Mouse (Mus musculus) MEL (cell line): ENCODE measurements around the gene Tcte3. TPM values are rescaled to one million over a fixed set of nuclear protein-coding genes. Genes with fewer than 3 reads are reported as not detected.
"Not testable (repeated sequence)": the region's sequence is repeated elsewhere in the genome, so short reads cannot be mapped to it uniquely, and the experiment has no call there.

Experiments
- DNase-seq: peaks from one replicate; pipeline ENCODE4 v3.0.0; 2011; ENCODE audit warnings: low read depth, low spot score
- H3K27ac ChIP-seq: 2 replicates; pipeline ENCODE4 v1.5.1; 2012; ENCODE audit warnings: low read depth, mild to moderate bottlenecking, control low read depth, low read length, moderate library complexity; ENCODE audit not compliant: control insufficient read depth
- H3K27me3 ChIP-seq, 2 experiments: fragments of 150-350 bp in 1 of 2; sonication (generic) in 1 of 2; 2 replicates each; pipeline ENCODE4 v1.6.1; 2012; ENCODE audit warnings: low read length in 2 of 2, mild to moderate bottlenecking in 2 of 2, improper control_type of control experiment in 1 of 2, moderate library complexity in 1 of 2; ENCODE audit not compliant: insufficient read depth in 2 of 2, control insufficient read depth in 1 of 2
- H3K36me3 ChIP-seq, 2 experiments: 2 replicates each; pipeline ENCODE4 v1.6.1; 2012 to 2014; ENCODE audit warnings: low read length in 2 of 2, improper control_type of control experiment in 1 of 2, inconsistent platforms in 1 of 2, mild to moderate bottlenecking in 1 of 2; ENCODE audit not compliant: insufficient read depth in 2 of 2, control insufficient read depth in 1 of 2
- H3K4me1 ChIP-seq, 2 experiments: fragments of 150-350 bp in 1 of 2; sonication (generic) in 1 of 2; 2 replicates each; pipeline ENCODE4 v1.6.1; 2012; ENCODE audit warnings: low read length in 2 of 2, improper control_type of control experiment in 1 of 2, mild to moderate bottlenecking in 1 of 2; ENCODE audit not compliant: insufficient read depth in 2 of 2, control insufficient read depth in 1 of 2
- H3K4me3 ChIP-seq, 2 experiments: fragments of 150-350 bp in 1 of 2; sonication (generic) in 1 of 2; 2 replicates each; pipeline ENCODE4 v1.5.1; 2012; ENCODE audit warnings: low read depth in 2 of 2, low read length in 2 of 2, mild to moderate bottlenecking in 2 of 2, moderate library complexity in 2 of 2, control low read depth in 1 of 2, improper control_type of control experiment in 1 of 2; ENCODE audit not compliant: control insufficient read depth in 1 of 2, insufficient read depth in 1 of 2
- H3K79me2 ChIP-seq: 2 replicates; pipeline ENCODE4 v1.6.1; 2012; ENCODE audit warnings: mild to moderate bottlenecking, low read length, moderate library complexity; ENCODE audit not compliant: control insufficient read depth, poor library complexity, insufficient read depth
- H3K9ac ChIP-seq: 2 replicates; pipeline ENCODE4 v1.6.1; 2012; ENCODE audit warnings: low read depth, mild to moderate bottlenecking, control low read depth, low read length, moderate library complexity; ENCODE audit not compliant: control insufficient read depth, poor library complexity, severe bottlenecking
- H3K9me3 ChIP-seq: fragments of 150-350 bp; sonication (generic); replicated peaks from 2 replicates; pipeline ENCODE4 v1.6.1; 2012; ENCODE audit warnings: mild to moderate bottlenecking, low read length, improper control_type of control experiment, moderate library complexity; ENCODE audit not compliant: insufficient read depth
- CHD2 ChIP-seq: IDR thresholded peaks from 2 replicates; pipeline ENCODE4 v1.6.1; 2011; ENCODE audit warnings: low read length, improper control_type of control experiment
- CTCF ChIP-seq, 3 experiments: IDR thresholded peaks in 2 of 3; conservative IDR thresholded peaks in 1 of 3; 2 replicates each; pipeline ENCODE4 v1.5.1; 2011 to 2012; ENCODE audit warnings: low read length in 3 of 3, low read depth in 2 of 3, mild to moderate bottlenecking in 2 of 3, improper control_type of control experiment in 1 of 3, inconsistent platforms in 1 of 3, mixed read lengths in 1 of 3, moderate library complexity in 1 of 3; ENCODE audit not compliant: control insufficient read depth in 1 of 3, insufficient read depth in 1 of 3, poor library complexity in 1 of 3, severe bottlenecking in 1 of 3
- E2F4 ChIP-seq: IDR thresholded peaks from 2 replicates; pipeline ENCODE4 v1.6.1; 2011; ENCODE audit warnings: low read depth, low read length, improper control_type of control experiment, borderline replicate concordance
- ELF1 ChIP-seq: IDR thresholded peaks from 2 replicates; pipeline ENCODE4 v1.6.1; 2014; ENCODE audit warnings: low read depth, mild to moderate bottlenecking, inconsistent platforms, low read length, improper control_type of control experiment, moderate library complexity
- ETS1 ChIP-seq: IDR thresholded peaks from 2 replicates; pipeline ENCODE4 v1.6.1; 2012; ENCODE audit warnings: low read depth, mild to moderate bottlenecking, inconsistent platforms, low read length, improper control_type of control experiment, moderate library complexity
- GATA1 ChIP-seq: IDR thresholded peaks from 2 replicates; pipeline ENCODE4 v1.6.1; 2011; ENCODE audit warnings: low read depth, low read length, improper control_type of control experiment
- HCFC1 ChIP-seq: IDR thresholded peaks from 2 replicates; pipeline ENCODE4 v1.6.1; 2012; ENCODE audit warnings: low read depth, mild to moderate bottlenecking, inconsistent platforms, low read length, improper control_type of control experiment, moderate library complexity
- KAT2A ChIP-seq: conservative IDR thresholded peaks from 2 replicates; pipeline ENCODE4 v1.6.1; 2012; ENCODE audit warnings: low read depth, low read length, improper control_type of control experiment, inconsistent platforms
- MAZ ChIP-seq: IDR thresholded peaks from 2 replicates; pipeline ENCODE4 v1.6.1; 2012; ENCODE audit warnings: low read depth, mild to moderate bottlenecking, inconsistent platforms, low read length, improper control_type of control experiment
- MEF2A ChIP-seq: IDR thresholded peaks from 2 replicates; pipeline ENCODE4 v1.6.1; 2014; ENCODE audit warnings: low read depth, mild to moderate bottlenecking, inconsistent platforms, low read length, improper control_type of control experiment; ENCODE audit not compliant: poor library complexity, insufficient replicate concordance, severe bottlenecking; ENCODE audit errors: extremely low read depth
- MXI1 ChIP-seq: IDR thresholded peaks from 2 replicates; pipeline ENCODE4 v1.6.1; 2011; ENCODE audit warnings: mild to moderate bottlenecking, low read depth, low read length, improper control_type of control experiment
- MYB ChIP-seq: IDR thresholded peaks from 2 replicates; pipeline ENCODE4 v1.6.1; 2011; ENCODE audit warnings: mild to moderate bottlenecking, low read depth, low read length, improper control_type of control experiment
- MYC ChIP-seq: IDR thresholded peaks from 2 replicates; pipeline ENCODE4 v1.6.1; 2011; ENCODE audit warnings: low read depth, mild to moderate bottlenecking, low read length, improper control_type of control experiment, moderate library complexity
- NELFE ChIP-seq: IDR thresholded peaks from 2 replicates; pipeline ENCODE4 v1.6.1; 2011; ENCODE audit warnings: low read depth, low read length, improper control_type of control experiment
- POLR2AphosphoS5 ChIP-seq: IDR thresholded peaks from 2 replicates; pipeline ENCODE4 v1.6.1; 2012; ENCODE audit warnings: low read depth, borderline replicate concordance, mild to moderate bottlenecking, inconsistent platforms, low read length, moderate library complexity, mixed read lengths
- SMC3 ChIP-seq: IDR thresholded peaks from 2 replicates; pipeline ENCODE4 v1.6.1; 2011; ENCODE audit warnings: low read depth, low read length, improper control_type of control experiment
- TAL1 ChIP-seq: IDR thresholded peaks from 2 replicates; pipeline ENCODE4 v1.6.1; 2012; ENCODE audit warnings: mild to moderate bottlenecking, inconsistent platforms, low read length, moderate library complexity, mixed read lengths
- TBP ChIP-seq: IDR thresholded peaks from 2 replicates; pipeline ENCODE4 v1.8.0; 2011; ENCODE audit warnings: low read depth, low read length, improper control_type of control experiment
- TCF12 ChIP-seq: IDR thresholded peaks from 2 replicates; pipeline ENCODE4 v1.6.1; 2014; ENCODE audit warnings: low read depth, mild to moderate bottlenecking, inconsistent platforms, low read length, improper control_type of control experiment, moderate library complexity
- UBTF ChIP-seq: IDR thresholded peaks from 2 replicates; pipeline ENCODE4 v1.6.1; 2012; ENCODE audit warnings: low read depth, mild to moderate bottlenecking, inconsistent platforms, low read length, improper control_type of control experiment, moderate library complexity, borderline replicate concordance; ENCODE audit not compliant: insufficient read depth
- USF2 ChIP-seq, 2 experiments: IDR thresholded peaks; 2 replicates each; pipeline ENCODE4 v1.6.1; 2011 to 2012; ENCODE audit warnings: improper control_type of control experiment in 2 of 2, low read length in 2 of 2, borderline replicate concordance in 1 of 2, inconsistent platforms in 1 of 2, low read depth in 1 of 2, mild to moderate bottlenecking in 1 of 2; ENCODE audit not compliant: insufficient read depth in 1 of 2
- ZKSCAN1 ChIP-seq: IDR thresholded peaks from 2 replicates; pipeline ENCODE4 v1.6.1; 2012; ENCODE audit warnings: low read depth, mild to moderate bottlenecking, inconsistent platforms, low read length, improper control_type of control experiment, moderate library complexity
- ZMIZ1 ChIP-seq: IDR thresholded peaks from 2 replicates; pipeline ENCODE4 v1.6.1; 2012; ENCODE audit warnings: low read depth, mild to moderate bottlenecking, inconsistent platforms, low read length, improper control_type of control experiment, moderate library complexity
- ZNF384 ChIP-seq: IDR thresholded peaks from 2 replicates; pipeline ENCODE4 v1.6.1; 2012; ENCODE audit warnings: low read depth, mild to moderate bottlenecking, inconsistent platforms, low read length, improper control_type of control experiment
- polyA plus RNA-seq, 2 experiments: library from polyadenylated mRNA; stranded (reverse) in 1 of 2; unstranded in 1 of 2; fragments of >175 nt in 1 of 2; fragments of >200 nt in 1 of 2; gene quantifications; 2 replicates each; pipeline versions ENCODE4 v1.2.1 to v1.2.4; 2012; ENCODE audit warnings: low replicate concordance in 2 of 2, low read depth in 1 of 2; ENCODE audit not compliant: insufficient read length in 2 of 2, insufficient read depth in 1 of 2, missing spikeins in 1 of 2
- total RNA-seq: library from RNA; depleted of rRNA; stranded (reverse); fragments of 300-350 nt; gene quantifications from 2 replicates; pipeline ENCODE4 v1.2.3, GENCODE M21; 2012; rRNA removed

The Tcte3 gene
- total RNA-seq (7.3 and 10.3 TPM in 2 replicates), polyA plus RNA-seq (10 to 100 TPM in 1 of 2 experiments, not detected in 1; 13.8 TPM)

DNA sequence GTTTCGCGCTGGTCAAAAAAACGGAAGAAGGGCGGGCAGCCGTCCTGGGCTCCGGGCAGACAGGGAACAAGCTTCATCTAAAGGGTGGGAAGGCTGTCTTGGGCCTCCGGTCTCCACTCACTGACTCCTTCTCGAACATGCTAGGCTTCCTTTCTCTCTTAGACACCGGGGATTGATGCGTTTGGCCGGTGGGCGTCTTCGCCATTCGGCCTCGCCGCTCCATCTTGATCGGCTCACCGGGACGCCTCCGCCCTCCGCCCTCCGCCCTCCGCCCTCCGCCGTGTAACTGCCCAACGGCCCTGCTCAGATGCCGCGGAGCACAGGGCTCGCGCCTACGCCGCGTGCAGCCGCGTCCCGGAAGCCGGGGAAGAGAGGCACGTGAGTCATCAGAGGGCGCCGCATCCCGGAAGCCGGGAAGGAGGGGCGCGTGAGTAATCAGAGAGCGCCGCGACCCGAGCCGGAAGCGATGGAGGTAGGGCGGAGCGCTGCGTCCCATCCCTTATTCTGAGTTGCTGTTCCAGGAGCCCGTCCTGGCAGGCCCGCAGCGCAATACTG is at the start of gene Tcte3, which contains the start of the genes Ermard and Gm3448:
Tcte3 (minus strand) TSS at position 314 of the 555 bp plus-strand sequence.
Ermard (plus strand) TSS at position 34 of the 555 bp plus-strand sequence.
Gm3448 (minus strand) TSS at position 363 of the 555 bp plus-strand sequence.
- not testable (repeated sequence) for H3K4me3 ChIP-seq, H3K36me3 ChIP-seq, H3K9ac ChIP-seq, H3K79me2 ChIP-seq, DNase-seq, H3K4me1 ChIP-seq, H3K9me3 ChIP-seq, H3K27ac ChIP-seq, H3K27me3 ChIP-seq

DNA sequence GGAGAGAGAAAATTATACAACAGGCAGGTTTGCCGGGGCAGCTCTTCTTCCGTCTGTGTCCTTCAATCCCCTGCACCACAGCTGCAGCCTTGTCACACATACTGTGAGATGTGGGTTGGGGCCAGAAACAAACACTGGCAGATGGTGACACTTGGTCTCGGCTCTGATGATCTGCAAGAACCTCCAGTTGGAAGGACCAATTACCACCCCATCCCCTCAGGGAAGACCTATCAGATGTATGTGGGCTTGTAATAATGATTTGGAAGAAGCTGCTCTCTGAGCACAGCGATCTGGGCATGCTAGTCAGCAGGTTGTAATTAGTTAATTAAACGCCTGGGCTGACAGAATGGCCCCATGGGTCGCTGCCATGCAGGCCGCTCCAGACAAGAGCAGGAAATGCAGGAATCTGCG is 47.3 kb upstream of the Tcte3 start:
- DNase-seq, result no peak
- H3K27ac ChIP-seq, result no peak overlapping the region

DNA sequence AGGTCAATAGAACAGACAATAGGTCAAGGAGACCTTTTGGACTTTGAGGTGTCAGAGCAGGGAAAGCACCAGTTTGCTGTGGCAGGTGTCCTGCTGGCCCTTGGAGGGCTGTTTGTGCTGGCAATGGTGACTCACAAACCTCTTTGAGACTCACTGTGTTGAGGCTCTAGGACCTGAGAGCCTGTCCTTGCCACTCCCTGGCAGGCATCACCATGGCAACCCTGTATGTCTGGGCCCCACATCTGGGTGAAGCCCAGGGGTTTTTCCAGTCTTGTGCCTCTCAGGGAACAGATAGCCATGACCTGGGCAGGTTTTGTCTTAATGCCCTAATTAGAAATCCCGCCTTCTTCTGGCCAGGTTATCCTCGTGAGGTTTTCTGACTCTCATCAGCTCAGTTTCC is 46.9 kb upstream of the Tcte3 start:
- TF ChIP-seq ZNF384 (no peak), SMC3 (no peak), MEF2A (no peak), USF2 (IDR thresholded peaks at IDR 0.05; ENCODE audit: borderline replicate concordance in 1 of 2, insufficient read depth in 1 of 2, low read depth in 1 of 2, low read length in 2 of 2) (no peak), TBP (no peak), MXI1 (no peak), ZMIZ1 (no peak), MYB (no peak), NELFE (no peak), MAZ (no peak), MYC (no peak), POLR2AphosphoS5 (no peak), E2F4 (no peak), CTCF (IDR thresholded peaks at IDR 0.05 in 2 of 3, conservative IDR thresholded peaks at IDR 0.05 in 1 of 3; ENCODE audit: control insufficient read depth in 1 of 3, insufficient read depth in 1 of 3, low read depth in 2 of 3, low read length in 3 of 3, poor library complexity in 1 of 3, severe bottlenecking in 1 of 3) (no peak), ELF1 (no peak), ETS1 (no peak), TAL1 (no peak), UBTF (no peak), KAT2A (no peak)
- Histone ChIP-seq H3K9ac (no peak overlapping the region), H3K27me3 (no peaks in the 10 kb centered on the region), H3K4me3 (no peak overlapping the region), H3K4me1 (peaks cover 9 to 26% of the 10 kb centered on the region in 2 experiments; a peak in 3 of 4 replicates), H3K36me3 (peaks cover 0 to 17% of the 10 kb centered on the region in 2 experiments; a peak in 2 of 4 replicates), H3K27ac (no peak overlapping the region), H3K79me2 (no peaks in the 10 kb centered on the region), H3K9me3 (no peaks in the 10 kb centered on the region)
- no peak for DNase-seq

More for the DNA sequence above, 47.3 kb upstream of the Tcte3 start:
- no peaks in the 10 kb centered on the region for H3K79me2 ChIP-seq
- no peaks in the 10 kb centered on the region for H3K27me3 ChIP-seq
- H3K4me3 ChIP-seq, result no peak overlapping the region
- H3K4me1 ChIP-seq, result peaks cover 9 to 22% of the 10 kb centered on the region in 2 experiments; a peak in 3 of 4 replicates
- H3K36me3 ChIP-seq, result peaks cover 0 to 13% of the 10 kb centered on the region in 2 experiments; a peak in 2 of 4 replicates
- H3K9ac ChIP-seq, result no peak overlapping the region
- TF ChIP-seq ZNF384, result no peak
- TF ChIP-seq ZKSCAN1, result no peak
- no peak for TF ChIP-seq HCFC1
- no peak for TF ChIP-seq MAZ
- TF ChIP-seq USF2 (IDR thresholded peaks at IDR 0.05; ENCODE audit: borderline replicate concordance in 1 of 2, insufficient read depth in 1 of 2, low read depth in 1 of 2, low read length in 2 of 2), result no peak
- TF ChIP-seq ZMIZ1, result no peak
- no peak for TF ChIP-seq CTCF (IDR thresholded peaks at IDR 0.05 in 2 of 3, conservative IDR thresholded peaks at IDR 0.05 in 1 of 3; ENCODE audit: control insufficient read depth in 1 of 3, insufficient read depth in 1 of 3, low read depth in 2 of 3, low read length in 3 of 3, poor library complexity in 1 of 3, severe bottlenecking in 1 of 3)
- TF ChIP-seq CHD2, result no peak
- no peak for TF ChIP-seq TBP
- no peak for TF ChIP-seq TCF12
- TF ChIP-seq GATA1, result no peak
- no peaks in the 10 kb centered on the region for H3K9me3 ChIP-seq
